Mouse (Mus musculus) fibroblast of lung, adult 2 months (primary cell): ENCODE measurements at regions not wholly inside any gene's neighbourhood (a gene's known extent, or its start where the extent isn't known, plus 50 kb on each side); places are given as distances from the start of the nearest gene placed in this dataset.

ENCODE experiments used
- DNase-seq: peaks from one replicate; pipeline ENCODE4 v3.0.0-alpha.2; 2011; ENCODE audit warnings: low read depth

GRCm38 (mm10) chr16:26169382-26169781 lies 63.8 kb upstream of the P3h2 start:
- no peak for DNase-seq

- no peak for DNase-seq
These were observed 62.6 kb upstream of the P3h2 start for GRCm38 (mm10) chr16:26168216-26168615.

DNA sequence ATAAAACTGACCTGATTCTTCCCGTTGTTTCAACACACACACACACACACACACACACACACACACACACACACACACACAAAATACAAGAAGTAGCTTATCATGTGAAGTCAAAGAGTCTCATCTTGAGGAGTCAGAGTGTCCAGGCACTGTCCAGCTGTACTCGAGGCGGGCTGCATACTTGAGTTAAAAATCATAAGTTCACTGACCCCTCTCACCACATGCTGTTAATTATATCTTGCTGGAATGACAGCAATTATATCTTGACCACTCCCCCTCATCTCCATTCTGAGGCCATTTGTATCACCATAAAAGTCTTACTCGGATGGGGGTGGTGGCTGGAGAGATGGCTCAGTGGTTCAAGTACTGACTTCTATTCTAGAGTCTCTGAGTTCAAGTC lies 58.5 kb upstream of the P3h2 start:
- no peak for DNase-seq

- DNase-seq: no peak
These were observed 57.8 kb upstream of the P3h2 start for GRCm38 (mm10) chr16:26163401-26163800.

DNA sequence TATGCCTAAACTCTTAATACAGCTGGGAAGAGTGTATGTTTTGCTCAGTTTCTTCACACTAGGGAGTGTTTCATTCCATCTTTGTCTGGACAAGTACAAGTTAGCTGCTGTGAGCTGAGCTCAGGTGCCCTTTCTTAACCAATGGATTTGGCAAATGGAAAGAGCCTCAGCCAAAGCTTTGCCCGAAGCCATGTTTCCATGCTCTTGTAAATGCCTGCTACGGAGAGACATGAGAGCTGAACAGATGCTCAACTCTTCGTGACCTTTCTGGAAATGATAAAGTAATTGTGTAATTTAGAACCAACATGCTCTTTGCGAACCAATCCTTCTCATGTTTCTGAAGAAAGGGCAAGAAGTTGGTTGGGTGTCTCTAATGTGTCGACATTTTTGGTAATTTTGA lies 52.0 kb upstream of the P3h2 start:
- no peak for DNase-seq
